Mouse (Mus musculus) kidney, adult 2 months (tissue): Measurements from ENCODE around the gene Ssbp3. TPM values are rescaled to one million over a fixed set of nuclear protein-coding genes. Genes with fewer than 3 reads are reported as not detected.

Source experiments
- DNase-seq: peaks from one replicate; pipeline ENCODE4 v3.0.0; 2021
- H3K27ac ChIP-seq: fragments of 200-500 bp; 2 replicates; pipeline ENCODE4 v1.5.1; 2012; ENCODE audit warnings: low read depth, low read length, control low read depth, inconsistent platforms; ENCODE audit not compliant: insufficient read depth
- H3K27me3 ChIP-seq: fragments of 200-500 bp; replicated peaks from 2 replicates; pipeline ENCODE4 v1.6.1; 2012; ENCODE audit warnings: mild to moderate bottlenecking, moderate library complexity, low read length, inconsistent platforms; ENCODE audit not compliant: control insufficient read depth, insufficient read depth
- H3K36me3 ChIP-seq: fragments of 200-500 bp; 2 replicates; pipeline ENCODE4 v1.6.1; 2012; ENCODE audit warnings: mild to moderate bottlenecking, moderate library complexity, low read length, inconsistent platforms; ENCODE audit not compliant: control insufficient read depth, insufficient read depth
- H3K4me1 ChIP-seq: fragments of 200-500 bp; 2 replicates; pipeline ENCODE4 v1.6.1; 2011; ENCODE audit warnings: low read length; ENCODE audit not compliant: control insufficient read depth, insufficient read depth
- H3K4me3 ChIP-seq: fragments of 200-500 bp; 2 replicates; pipeline ENCODE4 v1.5.1; 2011; ENCODE audit warnings: mild to moderate bottlenecking, low read depth, low read length, control low read depth; ENCODE audit not compliant: insufficient read depth
- CTCF ChIP-seq: fragments of 200-500 bp; conservative IDR thresholded peaks from 2 replicates; pipeline ENCODE4 v1.5.1; 2011; ENCODE audit warnings: low read depth, mild to moderate bottlenecking, control low read depth, low read length, moderate library complexity, mixed read lengths; ENCODE audit not compliant: insufficient read depth, insufficient read length
- POLR2A ChIP-seq: fragments of 200-500 bp; IDR thresholded peaks from one replicate; pipeline ENCODE4 v1.6.1; 2011; ENCODE audit warnings: low read depth, low read length, control low read depth
- WGBS: fragments of 180-500 bp; shearing (Covaris S2); methylation state at CpG from one replicate; pipeline ENCODE4 v1.1.7; 2018; 5-methylcytosine and 5-hydroxymethylcytosine counted together
- polyA plus RNA-seq: library from polyadenylated mRNA; depleted of rRNA; stranded (reverse); fragments of >200 nt; gene quantifications from 2 replicates; pipeline ENCODE4 v1.2.3, GENCODE M21; 2012

Gene Ssbp3
- polyA plus RNA-seq, 1 experiment: 48.6 TPM

DNA sequence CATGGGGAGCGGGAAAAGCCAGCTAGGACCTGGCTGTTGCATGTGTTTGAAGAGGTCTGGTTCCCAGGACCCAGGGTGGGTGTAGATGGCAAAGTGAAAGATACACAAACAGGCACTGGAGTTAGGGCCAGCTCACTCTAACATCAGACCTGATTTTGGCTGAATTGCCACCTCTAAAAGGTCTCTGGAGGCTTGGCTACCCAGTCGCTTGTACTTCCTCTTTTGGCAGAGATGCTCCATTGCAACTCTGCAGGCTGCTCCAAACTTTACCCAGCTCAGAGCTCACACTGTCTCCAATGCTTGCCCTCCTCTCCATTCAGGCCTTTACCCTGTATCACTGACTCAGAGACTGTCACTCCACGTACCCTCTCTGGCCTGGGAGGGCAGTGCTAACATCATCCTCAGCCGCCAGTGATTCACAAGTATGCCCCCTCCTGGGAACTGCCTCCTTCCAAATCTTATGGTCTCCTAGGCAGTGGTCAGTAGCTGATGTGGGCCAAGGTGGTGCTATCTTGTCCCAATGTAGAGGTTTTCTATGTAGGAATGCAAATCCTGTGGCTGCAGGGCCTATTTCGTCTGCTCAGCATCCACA is 142.6 kb downstream of the Ssbp3 start:
- TF ChIP-seq POLR2A (no peak), CTCF (no peak)
- 64% methylated on average over 5 of the region's 5 CpGs for WGBS
- Histone ChIP-seq H3K27ac (no peak overlapping the region), H3K4me1 (no peaks in the 10 kb centered on the region), H3K36me3 (no peaks in the 10 kb centered on the region), H3K4me3 (no peak overlapping the region), H3K27me3 (no peaks in the 10 kb centered on the region)
- no peak for DNase-seq

DNA sequence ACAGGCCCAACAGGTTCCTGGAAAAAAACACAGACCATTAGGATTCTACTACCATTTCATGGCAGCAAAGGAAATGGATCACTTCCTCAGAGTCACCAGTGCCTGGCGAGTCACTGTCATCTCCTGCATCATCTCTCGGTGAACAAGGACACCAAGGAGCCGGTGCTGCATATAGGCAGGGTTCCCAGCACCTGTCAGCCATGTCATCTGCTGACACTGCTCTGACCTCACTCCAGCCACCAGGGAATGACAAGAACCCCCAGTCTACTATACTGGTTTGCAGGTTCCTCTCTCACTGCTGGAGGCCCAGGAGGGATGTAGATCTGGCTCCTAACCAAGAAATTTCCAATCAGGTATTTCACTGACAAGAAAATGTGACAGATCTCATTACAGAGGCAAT is 145.6 kb downstream of the Ssbp3 start:
- H3K4me1 ChIP-seq: no peaks in the 10 kb centered on the region
- no peak overlapping the region for H3K27ac ChIP-seq
- H3K36me3 ChIP-seq: no peaks in the 10 kb centered on the region; the same call in 1 of the 2 replicates
- WGBS: 74% methylated on average over 3 of the region's 3 CpGs
- DNase-seq: no peak
- no peak overlapping the region for H3K4me3 ChIP-seq
- TF ChIP-seq POLR2A (no peak), CTCF (no peak)
- no peaks in the 10 kb centered on the region for H3K27me3 ChIP-seq

DNA sequence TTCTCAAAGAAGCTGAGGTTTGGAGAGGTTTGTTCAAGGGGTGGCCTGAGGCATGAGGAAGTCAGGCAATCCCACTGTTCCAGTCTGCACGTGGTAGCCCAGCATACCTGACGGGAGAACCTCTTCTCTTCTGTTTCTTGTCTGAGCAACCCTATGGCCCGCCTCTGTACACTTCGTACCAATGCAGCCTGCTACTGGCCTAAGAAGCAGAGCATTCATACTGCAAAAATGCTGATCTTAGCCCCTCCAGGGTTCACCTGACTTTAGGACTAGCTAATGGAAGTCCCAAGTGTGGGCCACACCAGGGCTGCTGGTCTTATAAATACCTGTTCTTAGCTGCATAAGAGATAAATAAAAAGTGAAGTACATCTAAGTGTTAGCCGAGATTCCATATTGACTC is 147.8 kb downstream of the Ssbp3 start:
- Histone ChIP-seq H3K27ac (no peak overlapping the region), H3K36me3 (no peaks in the 10 kb centered on the region; the same call in 1 of the 2 replicates), H3K4me1 (no peaks in the 10 kb centered on the region), H3K4me3 (no peak overlapping the region), H3K27me3 (no peaks in the 10 kb centered on the region)
- WGBS: 89% methylated on average over 5 of the region's 5 CpGs
- TF ChIP-seq CTCF (no peak), POLR2A (no peak)
- DNase-seq: peak; percentile 58

DNA sequence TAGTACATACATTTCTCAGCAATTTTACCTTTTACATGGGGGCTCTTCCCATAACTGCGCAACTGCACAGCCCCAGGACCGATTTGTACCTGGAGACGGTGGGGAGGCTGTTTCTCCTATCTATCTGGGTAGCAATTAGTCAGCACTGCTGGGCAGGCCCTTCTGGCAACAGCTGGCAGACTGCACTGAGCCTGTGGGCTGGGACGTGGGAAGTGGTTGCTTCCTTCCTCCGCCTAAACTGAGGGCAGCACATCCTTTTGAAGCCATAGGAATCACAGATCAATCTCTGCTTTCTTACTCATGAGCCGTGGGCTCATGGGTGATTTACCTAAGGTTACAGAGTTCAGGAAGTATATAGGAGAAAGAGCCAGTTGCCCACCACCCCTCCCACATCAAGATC is 148.3 kb downstream of the Ssbp3 start:
- H3K27ac ChIP-seq: no peak overlapping the region
- H3K4me1 ChIP-seq: no peaks in the 10 kb centered on the region
- no peak overlapping the region for H3K4me3 ChIP-seq
- H3K27me3 ChIP-seq: no peaks in the 10 kb centered on the region
- TF ChIP-seq CTCF: no peak
- no peak for TF ChIP-seq POLR2A
- H3K36me3 ChIP-seq: no peaks in the 10 kb centered on the region; the same call in 1 of the 2 replicates
- WGBS: 77% methylated on average over 6 of the region's 6 CpGs
- no peak for DNase-seq

DNA sequence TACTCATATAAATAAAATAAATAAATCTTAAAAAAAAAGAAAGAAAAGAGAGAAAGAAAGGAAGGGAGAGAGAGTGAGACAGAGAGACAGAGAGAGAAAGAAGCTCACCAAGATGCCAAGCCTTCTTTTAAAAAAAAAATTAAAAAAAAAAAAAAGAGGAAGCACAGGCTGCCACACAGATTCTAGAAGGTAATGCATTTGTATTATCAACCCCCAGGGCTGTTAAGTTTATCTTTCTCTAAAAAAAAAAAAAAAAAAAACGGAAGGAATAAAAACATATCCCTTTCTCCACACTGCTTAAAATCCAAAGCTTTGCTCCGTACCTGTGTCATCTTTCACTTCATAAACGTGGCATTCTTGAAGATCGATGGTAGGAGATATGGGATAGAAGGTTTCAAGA is 151.1 kb downstream of the Ssbp3 start:
- 95% methylated on average over 4 of the region's 4 CpGs for WGBS
- no peak for TF ChIP-seq POLR2A
- TF ChIP-seq CTCF: no peak
- no peaks in the 10 kb centered on the region; the same call in 1 of the 2 replicates for H3K36me3 ChIP-seq
- H3K27ac ChIP-seq: no peak overlapping the region
- no peak for DNase-seq
- H3K27me3 ChIP-seq: no peaks in the 10 kb centered on the region
- H3K4me1 ChIP-seq: peaks cover 8% of the 10 kb centered on the region; the same call in 1 of the 2 replicates
- no peak overlapping the region for H3K4me3 ChIP-seq

DNA sequence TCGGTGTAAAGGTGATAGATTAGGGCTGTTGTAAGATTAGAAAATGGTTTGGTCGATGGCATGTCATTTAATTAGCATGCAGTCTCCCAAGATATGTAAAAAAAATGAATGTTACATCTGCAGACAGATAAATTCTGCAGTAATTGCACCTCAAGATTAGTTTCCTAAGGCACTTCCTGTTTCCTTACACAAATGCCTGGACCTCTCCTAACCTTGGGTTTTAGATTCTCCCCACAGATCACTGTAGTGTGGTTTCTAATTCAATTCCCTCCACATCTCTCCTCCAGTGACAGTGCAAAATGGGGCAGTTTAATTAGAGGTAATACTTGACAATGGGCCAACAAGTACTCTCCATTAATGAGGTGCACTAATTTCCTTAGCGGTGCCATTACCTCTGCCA is 152.7 kb downstream of the Ssbp3 start:
- no peak for TF ChIP-seq CTCF
- no peak for TF ChIP-seq POLR2A
- no peaks in the 10 kb centered on the region for H3K27me3 ChIP-seq
- peaks cover 8% of the 10 kb centered on the region; the same call in 1 of the 2 replicates for H3K4me1 ChIP-seq
- no peak overlapping the region for H3K4me3 ChIP-seq
- H3K36me3 ChIP-seq: no peaks in the 10 kb centered on the region; the same call in 1 of the 2 replicates
- no peak overlapping the region for H3K27ac ChIP-seq
- WGBS: 85% methylated on average over 3 of the region's 3 CpGs
- DNase-seq: no peak

DNA sequence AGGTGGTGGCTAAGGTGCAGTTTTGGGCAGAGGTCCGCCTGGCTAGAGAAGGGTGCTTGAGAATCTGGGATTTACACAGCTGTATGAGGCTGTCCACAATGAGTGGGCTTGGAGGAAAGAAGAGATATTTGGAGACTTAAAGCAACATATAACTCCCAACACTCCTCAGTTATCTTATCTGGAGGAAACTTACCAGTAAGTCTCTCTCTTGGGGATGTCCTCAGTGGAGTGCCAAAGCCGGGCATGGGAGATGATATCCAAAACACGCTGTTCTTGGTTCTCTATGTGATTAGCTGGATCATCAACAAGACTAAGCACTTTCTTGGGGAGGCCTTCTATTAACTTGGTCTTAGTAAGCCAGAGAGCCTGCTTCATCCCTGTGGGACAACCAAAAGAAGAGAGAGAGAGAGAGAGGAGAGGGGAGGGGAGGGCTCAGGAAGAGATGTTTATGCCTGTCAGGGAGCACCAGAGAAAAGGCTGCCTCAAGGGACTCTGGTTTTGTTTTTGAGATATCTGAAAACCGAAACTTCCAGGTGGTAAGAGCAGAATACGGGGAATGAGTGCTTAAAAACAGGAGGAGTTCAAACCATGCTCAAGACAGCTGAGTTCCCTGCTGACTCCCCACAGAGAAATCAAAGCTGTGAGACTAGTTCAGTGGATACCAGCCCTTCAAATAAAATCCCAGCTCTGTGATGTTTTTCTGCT is 154.0 kb downstream of the Ssbp3 start:
- TF ChIP-seq CTCF (no peak), POLR2A (no peak)
- Histone ChIP-seq H3K36me3 (no peaks in the 10 kb centered on the region), H3K27ac (no peak overlapping the region), H3K27me3 (no peaks in the 10 kb centered on the region), H3K4me1 (peaks cover 8% of the 10 kb centered on the region; the same call in 1 of the 2 replicates), H3K4me3 (no peak overlapping the region)
- DNase-seq: no peak
- WGBS: 90% methylated on average over 5 of the region's 5 CpGs
